18 mouse cellular contexts compared by ENCODE assay signal in the genomic region with DNA sequence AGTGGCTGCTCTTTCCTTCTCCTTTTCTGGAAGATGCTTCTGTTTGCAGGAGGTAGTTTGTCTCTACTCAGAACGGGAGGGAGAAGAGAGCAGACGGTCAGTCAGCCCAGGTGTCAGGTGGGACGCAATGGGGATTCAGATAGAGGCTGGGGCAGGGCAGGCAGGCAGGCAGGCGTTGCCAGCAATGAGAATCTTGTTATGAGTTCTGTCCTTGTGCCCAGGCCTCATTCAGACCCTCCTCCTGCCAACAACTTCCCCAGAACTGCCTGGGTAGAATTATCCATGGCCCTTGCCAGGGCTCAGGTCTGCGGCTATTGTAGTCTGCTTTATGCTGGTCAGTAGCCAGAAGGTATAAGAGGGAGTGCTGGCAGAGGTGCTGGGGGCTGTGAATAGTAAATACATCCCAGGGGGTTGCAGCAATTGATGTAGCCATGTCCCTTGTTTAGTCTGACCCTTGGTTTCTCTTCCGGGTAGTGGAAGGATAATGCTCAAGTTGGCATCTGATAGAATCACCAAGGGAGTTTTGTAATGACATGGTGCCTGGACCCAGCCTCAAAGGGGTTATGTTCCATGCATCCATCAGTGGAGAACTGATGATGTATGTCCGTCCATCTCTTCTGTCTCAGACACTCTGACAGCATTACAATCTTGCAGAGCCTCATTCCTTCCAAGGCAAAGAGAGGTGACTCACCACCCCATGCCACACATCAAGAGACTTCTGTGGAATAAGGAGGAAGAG.
DNase-seq lines count a peak whose midpoint lies in the region; ATAC-seq and TF ChIP-seq lines count a peak whose summit lies in the region.
"Had no signal": no experiment of that assay in that cellular context is flagged by ENCODE, and none has a peak within 500 bp of the region (broad histone marks: within the 10 kb centered on the region; RNA-seq: fewer than 3 reads in every experiment).

No protein-coding gene starts in this region.

- H3K4me1 ChIP-seq in forebrain, embryonic 12.5 days: peaks cover 22% of the 10 kb centered on the region
- H3K4me1 ChIP-seq in forebrain, embryonic 11.5 days (replicated peaks; ENCODE audit: control insufficient read depth, insufficient read depth, low read length): peaks cover 6% of the 10 kb centered on the region; the same call in 1 of the 2 replicates
- no peaks in the 10 kb centered on the region for H3K4me1 ChIP-seq in lung, postnatal 0 days (ENCODE audit: insufficient read depth, low read depth, low read length)
- peaks cover 32% of the 10 kb centered on the region for H3K4me1 ChIP-seq in midbrain, embryonic 15.5 days

- H3K27ac ChIP-seq in forebrain, embryonic 12.5 days: no peak overlapping the region
- H3K27ac ChIP-seq in forebrain, embryonic 11.5 days (ENCODE audit: low read depth, low read length): no peak overlapping the region
- no peak overlapping the region for H3K27ac ChIP-seq in lung, postnatal 0 days (ENCODE audit: low read length)
- H3K27ac ChIP-seq in midbrain, embryonic 15.5 days: no peak overlapping the region
- H3K27ac ChIP-seq: embryonic facial prominence, embryonic 13.5 days; liver, embryonic 14.5 days; lung, embryonic 15.5 days; stomach, embryonic 15.5 days had no signal

- no peak overlapping the region for H3K4me3 ChIP-seq in forebrain, embryonic 12.5 days (replicated peaks)
- no peak overlapping the region for H3K4me3 ChIP-seq in forebrain, embryonic 11.5 days (ENCODE audit: low read depth, low read length)
- no peak overlapping the region for H3K4me3 ChIP-seq in lung, postnatal 0 days (ENCODE audit: low read depth, low read length)
- H3K4me3 ChIP-seq in midbrain, embryonic 15.5 days: no peak overlapping the region
- H3K4me3 ChIP-seq: embryonic facial prominence, embryonic 13.5 days; lung, embryonic 15.5 days; stomach, embryonic 15.5 days had no signal

- TF ChIP-seq CTCF in lung, postnatal 0 days (IDR thresholded peaks at IDR 0.05): no peak

- H3K27me3 ChIP-seq in forebrain, embryonic 12.5 days: peaks cover 47% of the 10 kb centered on the region
- H3K27me3 ChIP-seq in forebrain, embryonic 11.5 days (ENCODE audit: control insufficient read depth, insufficient read depth, low read length): 0 out of 2 replicates have a peak, but pooled peaks cover 3% of the 10 kb centered on the region
- H3K27me3 ChIP-seq in lung, postnatal 0 days (replicated peaks; ENCODE audit: insufficient read depth, low read length): peaks cover 4% of the 10 kb centered on the region; the same call in 1 of the 2 replicates
- no peaks in the 10 kb centered on the region for H3K27me3 ChIP-seq in midbrain, embryonic 15.5 days (replicated peaks)
- H3K27me3 ChIP-seq: stomach, embryonic 15.5 days had no signal

- no peaks in the 10 kb centered on the region for H3K9me3 ChIP-seq in forebrain, embryonic 12.5 days
- H3K9me3 ChIP-seq in forebrain, embryonic 11.5 days (ENCODE audit: control insufficient read depth, low read length): no peaks in the 10 kb centered on the region
- no peaks in the 10 kb centered on the region for H3K9me3 ChIP-seq in lung, postnatal 0 days (ENCODE audit: low read length)
- no peaks in the 10 kb centered on the region for H3K9me3 ChIP-seq in midbrain, embryonic 15.5 days
- H3K9me3 ChIP-seq: embryonic facial prominence, embryonic 13.5 days; lung, embryonic 15.5 days; stomach, embryonic 15.5 days had no signal

- peak overlapping the region; percentile 41 for H3K4me2 ChIP-seq in forebrain, embryonic 12.5 days
- no peak overlapping the region; the same call in 1 of the 2 replicates for H3K4me2 ChIP-seq in forebrain, embryonic 11.5 days (ENCODE audit: low read depth, low read length, severe bottlenecking)
- no peak overlapping the region for H3K4me2 ChIP-seq in lung, postnatal 0 days (replicated peaks; ENCODE audit: low read depth, low read length)
- peak overlapping the region; percentile 21; the same call in 1 of the 2 replicates for H3K4me2 ChIP-seq in midbrain, embryonic 15.5 days
- H3K4me2 ChIP-seq: embryonic facial prominence, embryonic 13.5 days; stomach, embryonic 15.5 days had no signal

- WGBS in forebrain, embryonic 12.5 days: 84% methylated on average over 7 of the region's 7 CpGs
- 82% methylated on average over 7 of the region's 7 CpGs for WGBS in forebrain, embryonic 11.5 days
- 73% methylated on average over 7 of the region's 7 CpGs for WGBS in lung, postnatal 0 days
- 69% methylated on average over 7 of the region's 7 CpGs for WGBS in midbrain, embryonic 15.5 days

- no peak overlapping the region for H3K9ac ChIP-seq in forebrain, embryonic 12.5 days
- H3K9ac ChIP-seq in forebrain, embryonic 11.5 days (ENCODE audit: low read length): no peak overlapping the region
- H3K9ac ChIP-seq in lung, postnatal 0 days (replicated peaks; ENCODE audit: low read depth): no peak overlapping the region
- no peak overlapping the region for H3K9ac ChIP-seq in midbrain, embryonic 15.5 days
- H3K9ac ChIP-seq: embryonic facial prominence, embryonic 13.5 days; liver, embryonic 14.5 days; lung, embryonic 15.5 days; stomach, embryonic 15.5 days had no signal

- no peak for ATAC-seq in forebrain, embryonic 12.5 days (ENCODE audit: low FRiP score)
- ATAC-seq in forebrain, embryonic 11.5 days (replicated peaks; ENCODE audit: low FRiP score): no peak
- no peak for ATAC-seq in lung, postnatal 0 days
- ATAC-seq in midbrain, embryonic 15.5 days (replicated peaks): peak; percentile 48; the same call in 1 of the 2 replicates

- TF ChIP-seq EP300 in lung, postnatal 0 days (IDR thresholded peaks at IDR 0.05): 0 out of 2 replicates have a peak, but pooled peaks have one; percentile 25

- DNase-seq in forebrain, embryonic 11.5 days (ENCODE audit: low spot score): no peak
- DNase-seq in lung, postnatal 0 days (ENCODE audit: low spot score): no peak
- DNase-seq in lung, postnatal 14 days: no peak
- peak; percentile 56 for DNase-seq in NIH3T3 (ENCODE audit: low read depth)
- DNase-seq in thymus, postnatal 4 days: no peak
- no peak for DNase-seq in neural tube, embryonic 10.5 days (ENCODE audit: extremely low spot score, low spot score)
- DNase-seq: adrenal gland, adult 2 months; cerebellum, adult 9-10 months; gastrocnemius, postnatal 36 days; kidney, adult 11 months; right cerebral cortex, postnatal 14 days; spleen, adult 18-20 months had no signal

- no peaks in the 10 kb centered on the region for H3K36me3 ChIP-seq in forebrain, embryonic 12.5 days (replicated peaks)
- no peaks in the 10 kb centered on the region for H3K36me3 ChIP-seq in forebrain, embryonic 11.5 days (ENCODE audit: control insufficient read depth, insufficient read depth, low read length)
- no peaks in the 10 kb centered on the region for H3K36me3 ChIP-seq in lung, postnatal 0 days (ENCODE audit: insufficient read depth, low read length)
- no peaks in the 10 kb centered on the region for H3K36me3 ChIP-seq in midbrain, embryonic 15.5 days (replicated peaks)
- H3K36me3 ChIP-seq: embryonic facial prominence, embryonic 13.5 days; lung, embryonic 15.5 days; stomach, embryonic 15.5 days had no signal

Comparison
In these comparisons a context has a peak if more than half of its experiments do, and no peak if none do; other contexts are left out.
1. H3K4me2 ChIP-seq: peak in forebrain, embryonic 12.5 days (single experiment) and midbrain, embryonic 15.5 days (single experiment); none in forebrain, embryonic 11.5 days (single experiment) and lung, postnatal 0 days (single experiment).